Mouse (Mus musculus): ENCODE data around the gene 1700109H08Rik.
"Not testable (repeated sequence)": the region's sequence is repeated elsewhere in the genome, so short reads cannot be mapped to it uniquely, and the experiment has no call there.

1700109H08Rik gene

GRCm38 (mm10) chr5:3571266-3571665 is at the start of gene 1700109H08Rik:
Gene 1700109H08Rik, plus strand, starts transcription at chr5:3571566.
- no peak for DNase-seq (ENCODE audit: low spot score)

- DNase-seq (ENCODE audit: low spot score) = no peak
These were observed 49.6 kb upstream of the 1700109H08Rik start for GRCm38 (mm10) chr5:3521741-3522140.

- DNase-seq (ENCODE audit: low spot score) = no peak
These were observed 48.5 kb upstream of the 1700109H08Rik start for GRCm38 (mm10) chr5:3522826-3523225.

GRCm38 (mm10) chr5:3527041-3527691 is 44.2 kb upstream of the 1700109H08Rik start:
- no peak for DNase-seq (ENCODE audit: low spot score)

- DNase-seq (ENCODE audit: low spot score) = no peak
These were observed 41.7 kb upstream of the 1700109H08Rik start for GRCm38 (mm10) chr5:3529585-3530189.

- not testable (repeated sequence) for DNase-seq (ENCODE audit: low spot score)
These were observed 39.3 kb upstream of the 1700109H08Rik start for GRCm38 (mm10) chr5:3532048-3532447.

- DNase-seq (ENCODE audit: low spot score) = no peak
These were observed 34.7 kb upstream of the 1700109H08Rik start for GRCm38 (mm10) chr5:3536592-3537212.

- DNase-seq (ENCODE audit: low spot score) = no peak
These were observed 32.6 kb upstream of the 1700109H08Rik start for GRCm38 (mm10) chr5:3538505-3539472.

- DNase-seq (ENCODE audit: low spot score) = no peak
These were observed 29.5 kb upstream of the 1700109H08Rik start for GRCm38 (mm10) chr5:3541871-3542270.

- peak; percentile 96 for DNase-seq (ENCODE audit: low spot score)
These were observed 27.5 kb upstream of the 1700109H08Rik start, which contains the start of gene Fam133b for GRCm38 (mm10) chr5:3543629-3544479. Gene Fam133b, plus strand, starts transcription at chr5:3543833.

- no peak for DNase-seq (ENCODE audit: low spot score)
These were observed 26.9 kb upstream of the 1700109H08Rik start for GRCm38 (mm10) chr5:3544480-3544769.

GRCm38 (mm10) chr5:3546226-3546625 is 25.1 kb upstream of the 1700109H08Rik start:
- no peak for DNase-seq (ENCODE audit: low spot score)

GRCm38 (mm10) chr5:3551481-3551880 is 19.9 kb upstream of the 1700109H08Rik start:
- DNase-seq (ENCODE audit: low spot score) = no peak

GRCm38 (mm10) chr5:3554198-3554597 is 17.2 kb upstream of the 1700109H08Rik start:
- no peak for DNase-seq (ENCODE audit: low spot score)

- no peak for DNase-seq (ENCODE audit: low spot score)
These were observed 3.5 kb downstream of the 1700109H08Rik start for GRCm38 (mm10) chr5:3574825-3575224.

- no peak for DNase-seq (ENCODE audit: low spot score)
These were observed 6.6 kb downstream of the 1700109H08Rik start for GRCm38 (mm10) chr5:3577939-3578338.

- DNase-seq (ENCODE audit: low spot score) = no peak
These were observed 7.7 kb downstream of the 1700109H08Rik start for GRCm38 (mm10) chr5:3579066-3579465.

- DNase-seq (ENCODE audit: low spot score) = peak; percentile 94
These were observed 24.5 kb downstream of the 1700109H08Rik start, which contains the start of gene Pex1 for GRCm38 (mm10) chr5:3595693-3596398. Gene Pex1, plus strand, starts transcription at chr5:3596066.

- peak; percentile 84 for DNase-seq (ENCODE audit: low spot score)
These were observed 25.0 kb downstream of the 1700109H08Rik start, which contains the start of gene Rbm48 for GRCm38 (mm10) chr5:3596399-3596766. Gene Rbm48, minus strand, starts transcription at chr5:3596585.

- no peak for DNase-seq (ENCODE audit: low spot score)
These were observed 25.8 kb downstream of the 1700109H08Rik start for GRCm38 (mm10) chr5:3597171-3597570.

GRCm38 (mm10) chr5:3598766-3599165 is 27.4 kb downstream of the 1700109H08Rik start:
- no peak for DNase-seq (ENCODE audit: low spot score)
